Mouse (Mus musculus) CD8-positive naive resting alpha-beta T cell, adult 2 months (primary cell): ENCODE results near the gene Sirt7.
A peak's percentile ranks its signal among the peaks of the same experiment; 100 is the strongest.

Experiments used
- DNase-seq, 2 experiments: peaks; one replicate each; pipeline ENCODE4 v3.0.0; 2022; ENCODE audit warnings: low read depth in 2 of 2, low spot score in 2 of 2

Gene Sirt7

DNA sequence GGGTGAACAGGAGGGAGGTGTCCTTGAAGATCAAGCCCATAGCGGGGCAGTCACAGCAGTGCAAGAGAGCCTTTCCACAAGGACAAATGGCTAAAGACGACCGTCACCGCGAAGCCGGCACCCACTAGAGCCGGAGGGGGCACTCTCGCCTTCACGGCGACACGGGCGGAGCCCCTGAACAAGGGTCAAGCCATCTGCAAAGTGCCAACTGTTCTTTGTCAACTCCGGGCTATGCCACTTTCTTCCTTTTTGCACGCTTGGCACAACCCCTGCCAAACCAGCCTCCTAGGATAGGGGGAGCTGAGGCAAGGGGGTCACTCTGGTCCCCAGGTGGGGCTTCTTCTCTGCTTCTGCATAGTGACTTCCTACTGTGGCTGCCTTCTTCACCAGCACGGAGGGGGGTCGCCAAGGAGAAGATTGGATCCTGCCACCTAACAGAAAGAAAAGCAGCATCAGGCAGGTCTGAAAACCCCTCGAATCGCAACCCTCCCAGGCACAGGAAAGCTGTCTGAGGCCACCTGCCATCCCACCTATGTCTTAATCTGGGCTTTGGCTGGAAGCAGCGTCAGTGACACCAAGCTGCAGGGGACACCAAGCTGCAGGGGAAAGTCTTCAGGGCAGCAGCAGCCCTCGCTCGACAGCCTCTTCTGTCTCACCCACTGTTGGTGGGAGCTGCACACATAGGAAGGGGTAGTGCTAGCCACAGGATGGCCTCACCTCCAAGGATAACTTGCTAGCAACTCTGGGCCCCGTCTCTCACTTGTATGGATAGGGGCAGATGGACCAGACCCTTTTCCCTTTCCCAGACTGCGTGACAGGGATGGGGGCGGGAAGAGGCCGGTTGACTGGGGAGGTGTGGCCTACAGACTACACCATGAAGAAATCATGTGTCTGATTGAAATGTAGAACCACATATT is 6.2 kb downstream of the Sirt7 start:
- DNase-seq = no peak

DNA sequence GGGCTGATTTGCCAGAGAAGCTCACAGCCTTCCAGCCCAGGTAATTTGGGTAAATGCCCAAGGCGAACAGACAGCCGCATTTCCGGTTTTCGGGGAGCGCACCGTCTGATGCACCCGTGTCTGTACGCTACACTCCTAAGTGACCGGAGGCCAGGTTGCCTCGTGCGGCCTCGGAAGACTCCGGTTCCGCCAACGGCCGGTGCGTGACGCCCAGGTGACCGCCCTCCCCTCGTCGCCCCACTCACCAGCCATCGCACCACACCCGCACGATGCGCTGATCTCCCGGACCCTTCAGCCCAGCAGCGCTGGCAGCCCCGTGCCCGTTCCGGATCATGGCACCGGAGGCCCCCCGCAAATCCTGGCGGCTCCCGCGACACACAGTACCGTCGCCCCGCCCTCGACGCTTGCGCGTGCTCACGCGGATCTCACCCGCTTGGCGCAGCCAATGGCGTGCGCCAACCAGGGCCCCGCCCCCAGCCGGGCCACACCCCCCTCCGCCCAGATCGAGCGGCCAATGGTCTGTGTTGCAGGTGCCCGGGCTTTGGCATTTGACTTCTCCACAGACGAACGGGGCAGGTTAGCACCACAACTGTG is 7.4 kb downstream of the Sirt7 start, which contains the start of gene Pcyt2:
TSS of gene Pcyt2 (minus strand) at position 418 of the 594 bp plus-strand sequence.
- peak; percentile 83 to 86 for DNase-seq

DNA sequence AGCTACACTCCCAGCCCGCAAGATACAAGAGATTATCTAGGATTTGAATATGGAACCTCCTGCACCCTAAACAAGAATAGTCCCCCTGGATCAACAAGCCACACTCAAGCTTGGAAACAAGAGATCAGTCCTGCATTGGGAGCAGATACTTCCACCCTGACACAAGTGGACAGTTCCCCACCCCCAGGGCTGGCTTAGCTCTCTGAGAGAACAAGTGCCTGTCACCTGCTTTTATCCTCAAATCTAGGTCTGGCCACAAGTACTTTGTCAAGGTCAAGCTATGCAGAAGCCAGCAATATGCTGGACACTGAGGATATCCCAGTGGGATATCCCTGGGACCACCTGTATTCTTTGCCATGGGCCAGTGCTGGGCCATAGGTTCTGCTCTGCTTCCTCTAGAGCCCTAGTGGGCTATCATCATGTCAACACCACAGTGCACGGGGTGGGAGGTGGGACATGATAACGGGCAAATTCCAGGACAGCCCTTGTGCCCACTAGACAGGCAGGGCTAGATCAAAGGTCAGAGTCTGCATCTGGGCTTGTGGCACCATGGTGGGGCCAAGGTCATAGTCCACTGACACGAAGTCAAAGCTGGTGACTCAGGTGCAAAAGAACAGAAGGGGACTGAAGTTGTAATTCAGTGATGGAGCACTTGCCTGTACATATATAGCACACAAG is 8.3 kb downstream of the Sirt7 start:
- DNase-seq = no peak

DNA sequence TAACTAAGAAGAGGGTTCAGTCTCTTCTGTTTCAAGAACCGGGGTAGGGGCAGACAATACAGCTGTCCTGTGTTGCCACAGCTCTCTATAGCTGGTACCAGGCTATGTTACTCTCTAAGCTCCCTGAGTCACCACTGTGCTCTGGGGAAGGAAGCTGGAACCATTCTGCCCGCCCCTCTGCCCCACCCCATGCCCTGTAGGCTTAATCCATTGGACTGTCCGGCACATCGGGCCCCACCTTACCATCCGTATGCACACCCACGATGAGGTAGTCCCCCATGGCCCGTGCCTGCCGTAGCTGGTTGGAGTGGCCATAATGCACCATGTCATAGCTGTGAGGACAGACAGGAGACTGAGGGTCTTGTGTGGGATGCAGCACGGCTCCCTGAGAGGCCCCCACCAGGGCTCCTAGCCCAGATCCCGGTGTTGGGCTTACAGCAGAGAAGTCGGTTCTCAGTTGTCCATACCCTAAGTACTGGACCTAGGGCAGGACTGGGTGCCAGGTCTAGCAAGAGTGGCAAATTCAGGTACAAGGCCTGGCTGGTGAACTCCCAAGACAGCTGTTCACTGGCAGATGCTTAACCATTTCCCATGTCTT is 9.3 kb downstream of the Sirt7 start:
- DNase-seq = no peak

DNA sequence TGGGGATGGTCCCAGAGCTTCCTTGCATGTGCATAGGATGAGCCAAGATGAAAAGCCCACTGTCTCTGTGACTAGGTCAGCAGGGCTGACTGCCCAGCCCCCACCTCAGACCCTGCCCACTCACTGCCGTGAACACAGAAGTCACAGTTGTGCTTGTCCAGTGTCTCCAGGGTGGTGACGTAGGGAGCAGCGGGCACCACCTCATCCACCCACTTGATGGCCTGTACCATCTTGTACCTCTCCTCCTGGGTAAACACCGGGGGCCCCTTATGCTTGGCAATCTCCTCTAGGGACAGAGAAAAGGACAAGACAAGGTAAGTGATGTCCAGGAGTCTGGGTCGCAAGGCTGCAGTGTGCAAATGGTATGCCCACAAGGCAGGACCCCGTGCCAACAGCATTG is 9.9 kb downstream of the Sirt7 start:
- DNase-seq = no peak

DNA sequence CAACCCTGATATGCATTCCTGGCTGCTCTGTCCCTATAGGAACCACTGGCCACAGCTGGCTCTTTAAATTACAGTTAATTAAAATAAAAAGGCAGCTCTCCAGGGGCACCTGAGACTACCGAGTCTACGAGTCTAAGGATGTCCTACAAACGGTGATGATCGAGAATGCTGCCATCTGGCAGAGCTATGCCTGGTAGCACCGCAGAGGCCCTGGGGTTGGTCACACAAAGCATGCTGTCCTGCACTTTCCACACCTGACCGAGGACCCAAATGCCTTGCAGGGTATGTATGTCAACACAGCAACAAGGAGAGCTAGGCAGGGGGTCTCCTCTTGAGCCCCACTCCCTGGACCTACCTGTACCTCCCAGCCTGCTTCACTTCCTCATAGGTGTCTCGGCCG is 11.1 kb downstream of the Sirt7 start:
- no peak for DNase-seq

DNA sequence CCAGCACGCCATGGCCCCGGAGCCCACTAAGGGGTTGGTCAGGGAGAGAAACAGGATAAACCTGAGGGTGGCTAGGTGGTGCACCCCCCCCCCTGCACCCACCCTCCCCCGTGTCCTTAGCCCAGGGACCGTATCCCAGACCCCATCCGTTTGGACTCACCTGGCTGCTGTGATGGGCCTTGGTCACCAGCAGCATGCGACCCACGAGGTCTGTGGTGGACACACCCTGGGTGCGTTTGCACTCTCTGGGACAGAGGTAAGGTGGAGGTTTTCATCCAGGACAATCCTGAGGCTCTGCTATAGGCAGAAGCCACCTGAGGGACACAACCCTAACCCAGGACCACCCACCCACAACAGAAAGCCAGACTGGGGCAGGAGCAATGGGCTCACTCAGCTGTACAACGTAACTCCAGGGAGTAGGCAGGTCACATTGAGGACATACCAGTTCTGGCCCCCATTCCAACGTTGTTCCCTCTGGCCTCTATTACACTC is 11.5 kb downstream of the Sirt7 start:
- no peak for DNase-seq

DNA sequence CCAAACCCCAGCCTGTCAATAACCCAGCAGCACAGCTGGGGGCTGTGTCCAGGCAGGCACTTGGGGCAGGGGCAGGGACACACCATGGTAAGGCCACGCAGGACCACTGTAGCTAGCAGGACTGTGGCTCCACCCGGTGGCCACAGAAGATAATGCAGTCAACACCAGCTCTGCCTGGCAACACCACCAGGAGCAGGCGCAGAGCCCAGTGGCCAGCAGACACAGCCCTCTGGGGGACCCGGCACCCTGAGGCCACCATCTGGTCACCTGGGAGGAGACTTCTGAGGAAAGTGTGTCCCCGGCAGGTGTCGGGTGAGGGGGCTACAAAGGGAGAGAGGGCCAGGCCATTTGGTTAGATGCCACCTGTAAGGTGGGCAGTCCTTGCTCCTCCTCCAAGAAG is 12.3 kb downstream of the Sirt7 start:
- peak; percentile 75 to 79 for DNase-seq

DNA sequence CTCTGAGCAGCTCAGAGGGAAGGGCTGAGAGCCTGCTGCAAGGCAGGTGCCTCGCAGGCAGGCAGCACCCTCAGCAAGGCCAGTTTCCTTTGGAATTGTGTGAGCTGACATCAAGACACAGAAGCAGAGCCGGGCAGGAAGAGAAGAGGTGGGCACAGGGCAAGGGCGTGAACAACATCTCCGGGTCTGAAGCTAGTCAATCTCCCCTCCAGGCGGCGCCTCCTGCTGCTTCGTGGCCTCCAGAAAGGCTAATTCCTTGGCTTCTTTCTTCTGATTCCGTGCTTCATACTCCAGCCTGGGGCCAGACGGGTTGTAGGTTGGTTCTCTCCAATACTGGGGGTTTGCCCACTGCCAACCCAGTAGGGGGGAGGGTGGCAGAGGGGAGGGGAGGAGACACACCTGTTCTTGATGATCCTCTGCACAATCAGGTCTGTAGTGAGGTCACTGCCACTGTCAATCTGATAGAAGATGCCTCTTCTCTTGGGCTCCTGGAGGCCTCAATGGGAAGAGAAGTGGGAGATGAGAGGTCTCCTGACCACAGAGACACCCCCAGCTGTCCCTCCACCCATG is 14.5 kb downstream of the Sirt7 start:
- DNase-seq = no peak

DNA sequence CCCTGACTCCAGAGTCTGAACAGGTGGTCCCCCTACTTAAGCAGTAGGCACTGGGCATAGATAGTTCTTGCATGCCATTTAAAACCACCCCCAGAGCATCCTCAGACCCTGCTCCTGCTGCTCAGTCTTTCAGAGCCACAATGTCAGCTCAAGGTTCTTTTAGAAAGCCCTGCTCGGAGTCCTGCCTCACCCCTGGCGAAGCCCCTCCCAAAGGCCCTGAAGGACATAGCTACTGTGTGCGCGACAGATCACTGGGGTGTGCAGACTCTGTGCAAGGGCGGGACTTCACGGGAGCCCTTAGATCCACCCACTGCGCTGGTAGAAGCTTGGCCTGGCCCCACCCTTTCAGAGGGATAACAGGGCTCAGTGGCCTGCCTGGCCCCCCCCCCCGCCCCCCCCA is 15.8 kb downstream of the Sirt7 start:
- no peak for DNase-seq

DNA sequence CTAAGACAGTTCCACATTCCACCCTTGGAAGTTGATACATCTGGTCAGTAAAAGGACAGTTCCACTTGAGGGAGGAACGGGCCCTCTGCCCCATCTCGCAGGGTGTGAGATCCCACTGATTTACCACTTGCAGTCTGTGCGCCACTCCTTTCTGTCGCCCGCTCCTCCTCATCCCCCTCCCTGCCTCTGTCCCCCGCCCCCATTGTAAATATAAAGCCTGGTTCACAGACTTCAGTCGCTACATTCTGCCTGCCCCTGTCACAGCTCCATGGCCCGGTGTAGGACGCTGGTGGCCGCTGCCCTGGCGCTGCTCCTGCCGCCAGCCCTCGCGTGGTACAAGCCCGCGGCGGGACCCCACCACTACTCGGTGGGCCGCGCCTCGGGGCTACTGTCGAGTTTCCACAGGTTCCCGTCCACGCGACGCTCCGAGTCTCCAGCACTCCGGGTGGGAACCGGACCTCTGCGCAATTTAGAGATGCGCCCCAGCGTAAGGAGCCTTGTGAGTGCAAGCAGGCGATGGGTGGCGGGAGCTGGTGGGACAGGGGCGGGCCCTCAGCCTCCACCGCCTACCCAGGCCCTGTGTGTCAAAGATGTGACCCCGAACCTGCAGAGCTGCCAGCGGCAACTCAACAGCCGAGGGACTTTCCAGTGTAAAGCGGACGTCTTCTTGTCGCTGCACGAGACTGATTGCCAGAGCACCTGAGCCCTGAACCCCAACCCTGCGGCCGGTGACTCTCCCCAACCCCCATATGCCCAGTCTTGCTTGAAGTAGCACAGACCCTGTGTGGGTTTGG is 16.6 kb downstream of the Sirt7 start, which contains the start of gene Npb:
TSS of gene Npb (plus strand) at position 237 of the 794 bp plus-strand sequence.
- no peak for DNase-seq

DNA sequence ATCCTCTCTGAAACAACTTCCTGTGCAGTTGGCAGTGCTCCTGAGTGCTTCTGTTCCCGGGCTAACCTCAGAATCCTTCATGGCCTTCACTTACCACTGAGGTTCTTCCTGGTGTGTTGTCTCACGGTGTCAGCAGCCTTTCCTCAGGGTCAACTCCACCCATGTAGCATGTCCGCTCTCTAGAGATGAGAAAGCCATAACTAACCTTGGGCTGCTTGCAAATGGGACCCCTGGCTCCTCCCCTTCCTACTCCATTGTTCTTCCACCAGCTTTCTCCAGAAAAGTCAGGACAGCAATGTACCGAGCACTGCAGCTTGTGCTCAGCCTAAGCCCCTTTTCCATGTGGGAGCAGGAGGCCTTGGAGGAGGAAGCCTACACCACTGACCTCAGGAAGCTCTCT is 18.3 kb downstream of the Sirt7 start:
- no peak for DNase-seq

DNA sequence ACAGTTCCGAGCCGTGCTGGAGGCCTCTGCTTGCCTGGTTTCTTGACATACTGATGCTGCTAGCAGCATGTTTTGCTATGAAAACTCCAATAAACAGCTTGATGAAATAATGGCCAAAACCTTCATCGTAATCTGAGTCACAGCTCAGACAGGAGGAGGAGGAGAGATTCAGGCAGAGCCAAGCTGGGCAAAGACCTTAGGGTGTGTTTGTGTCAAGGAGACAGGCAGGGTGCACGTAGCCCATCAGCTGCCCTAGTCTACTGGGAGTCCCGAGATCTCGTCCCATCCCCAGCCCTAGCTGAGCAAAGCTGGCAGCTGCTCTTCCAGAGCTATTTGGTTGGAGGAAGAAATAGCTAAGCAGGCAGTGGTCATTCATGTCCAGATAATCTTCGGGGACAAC is 19.4 kb downstream of the Sirt7 start:
- DNase-seq = no peak

DNA sequence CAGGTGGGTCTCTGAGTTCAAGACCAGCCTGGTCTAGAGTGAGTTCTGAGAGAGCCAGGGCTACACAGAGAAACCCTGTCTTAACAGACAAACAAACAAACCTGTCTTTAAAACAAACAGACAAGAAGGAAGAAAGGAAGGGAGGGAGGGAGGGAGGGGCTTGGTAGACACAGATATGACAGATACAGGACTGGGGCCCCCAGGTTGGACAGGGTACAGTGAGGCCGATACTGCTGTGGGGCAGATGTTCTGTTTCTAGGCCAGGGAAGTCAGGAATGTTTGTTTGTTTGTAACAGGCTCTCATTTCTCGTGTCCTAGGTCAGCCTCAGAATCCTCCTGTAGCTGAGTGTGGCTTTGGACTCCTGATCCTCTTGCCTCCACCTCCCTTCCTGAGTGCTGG is 21.5 kb downstream of the Sirt7 start:
- no peak for DNase-seq

DNA sequence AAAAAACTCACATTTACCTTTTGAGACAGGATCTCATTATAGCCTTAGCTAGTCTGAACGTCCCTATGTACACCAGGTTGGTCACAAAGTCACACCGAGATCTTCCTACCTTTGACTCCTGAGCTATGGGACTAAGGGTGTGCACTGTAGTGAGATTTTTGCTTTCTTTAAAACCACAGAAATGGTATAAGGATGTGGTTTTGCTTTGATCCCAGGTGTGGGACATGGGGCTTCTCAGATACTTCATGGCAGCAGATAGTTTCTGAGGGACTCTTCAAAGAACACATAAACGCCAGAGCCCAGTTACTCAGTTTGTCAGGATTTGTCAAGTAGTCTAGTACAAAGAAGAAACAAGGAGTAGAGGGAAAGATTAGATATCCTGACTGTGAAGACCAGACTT is 24.3 kb downstream of the Sirt7 start:
- peak in 1 of 2 experiments; percentile 48 for DNase-seq

DNA sequence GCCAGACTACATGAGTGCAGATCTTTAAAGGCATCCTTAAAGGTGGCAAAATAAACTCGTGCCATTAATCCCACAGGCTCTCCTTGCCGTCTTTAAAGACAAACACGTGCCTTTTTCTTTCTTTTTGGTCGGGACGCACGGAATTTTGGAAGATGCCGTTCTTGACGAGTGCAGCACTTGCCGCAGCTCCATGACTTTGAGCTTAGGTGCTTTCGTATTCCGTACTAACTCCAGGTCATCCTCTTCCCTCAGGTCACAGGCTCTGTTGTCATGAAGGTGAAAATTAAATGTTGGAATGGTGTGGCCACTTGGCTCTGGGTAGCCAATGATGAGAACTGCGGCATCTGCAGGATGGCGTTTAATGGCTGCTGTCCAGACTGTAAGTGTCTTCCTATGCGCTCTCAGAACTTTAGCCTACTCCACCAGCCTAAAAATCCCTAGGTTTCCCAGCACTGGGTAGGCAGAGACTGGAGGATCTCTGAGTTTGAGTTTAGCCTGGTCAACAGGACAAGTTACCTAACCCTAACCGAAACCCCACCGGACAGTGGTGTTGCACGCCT is 26.0 kb downstream of the Sirt7 start:
- no peak for DNase-seq

DNA sequence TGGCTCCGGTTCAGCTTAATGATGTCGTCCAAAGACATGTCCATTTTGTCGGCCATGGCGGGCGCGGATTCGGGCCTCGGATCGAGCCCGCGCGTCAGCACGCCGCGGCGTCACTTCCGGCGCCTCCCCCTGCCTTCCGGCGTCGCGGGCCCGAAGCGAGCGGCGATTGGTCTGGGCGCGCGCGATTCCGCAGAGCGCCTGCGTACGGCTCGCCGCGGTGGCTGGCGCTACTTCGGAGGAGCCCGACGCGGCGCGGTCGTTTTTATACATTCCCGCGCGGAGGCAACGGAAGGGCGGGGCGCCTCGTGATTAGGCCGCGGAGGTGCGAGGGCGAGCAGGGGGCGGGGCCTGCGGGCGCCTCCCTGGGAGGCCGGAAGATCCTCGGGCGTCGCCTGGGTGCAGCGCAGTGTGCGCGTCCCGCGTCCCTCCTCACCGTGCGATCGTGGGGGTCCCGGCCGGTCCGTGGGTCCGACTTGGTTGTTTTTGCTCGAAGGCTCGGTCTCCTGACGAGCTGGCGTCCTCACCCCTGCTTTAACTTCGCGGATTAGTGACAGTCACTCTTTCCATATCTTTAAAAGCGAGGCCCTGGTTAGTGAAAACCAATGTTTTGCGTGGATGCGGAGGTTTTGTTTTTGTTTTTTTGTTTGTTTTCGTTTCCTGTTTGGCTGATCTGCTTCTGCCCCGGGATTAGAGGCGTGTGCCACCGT is 26.6 kb downstream of the Sirt7 start, which contains the start of the genes Alyref and Anapc11:
TSS of gene Alyref (minus strand) at position 83 of the 707 bp plus-strand sequence.
TSS of gene Anapc11 (plus strand) at position 139 of the 707 bp plus-strand sequence.
- peak; percentile 86 to 87 for DNase-seq

DNA sequence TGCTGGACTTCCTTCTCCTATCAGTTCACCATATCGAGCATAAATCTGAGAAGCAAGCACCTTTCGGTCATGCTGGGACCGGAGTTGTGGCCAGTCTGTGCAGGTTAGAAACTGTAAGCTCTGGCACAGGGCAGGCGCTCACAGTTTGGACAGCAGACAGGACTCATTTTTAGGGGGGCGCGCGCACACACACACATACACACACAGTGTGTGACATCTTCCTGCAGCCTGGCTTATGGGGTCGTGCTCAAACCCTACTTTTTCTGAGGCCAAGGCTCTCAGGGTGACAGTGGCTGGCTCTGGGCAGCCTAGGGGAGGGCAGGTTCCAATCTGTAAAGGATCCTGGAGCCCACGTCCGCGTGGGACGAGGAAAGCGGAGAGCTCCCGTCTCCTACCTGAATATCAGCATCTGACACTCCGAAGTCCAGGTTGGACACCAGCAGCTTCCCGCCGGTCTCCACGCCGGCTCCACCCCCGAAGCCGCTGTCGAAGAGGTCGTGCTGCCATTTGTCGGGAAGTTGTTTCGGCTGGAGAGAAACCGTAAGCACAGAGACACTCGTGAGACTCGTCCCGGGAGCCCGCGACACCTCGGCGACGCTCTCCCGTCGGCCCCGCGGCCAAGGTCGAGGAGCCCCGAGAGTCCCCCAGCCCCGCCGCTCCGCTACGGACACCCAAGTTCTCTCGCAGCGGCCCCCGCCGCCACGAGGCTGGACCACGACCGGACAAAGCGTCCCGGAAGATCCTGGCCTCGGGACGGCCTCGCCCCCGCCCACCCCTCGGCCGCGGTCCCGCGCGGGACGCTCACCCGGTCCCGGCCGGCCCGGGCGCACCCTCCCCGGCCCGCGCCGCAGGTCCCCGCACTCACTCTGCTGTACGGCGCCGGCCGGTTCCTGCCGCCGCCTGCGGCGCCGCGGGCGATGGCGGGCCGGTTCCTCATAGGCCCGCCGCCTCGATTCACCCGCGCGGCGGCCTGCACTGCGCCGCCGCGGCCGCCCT is 27.5 kb downstream of the Sirt7 start:
- DNase-seq = no peak
